Mouse (Mus musculus) brown adipose tissue, adult 24 weeks (tissue): ENCODE results near the gene Dgka. TPM values are rescaled to one million over a fixed set of nuclear protein-coding genes. Genes with fewer than 3 reads are reported as not detected.

Experiments used
- H3K27ac ChIP-seq: fragments of 200-500 bp; replicated peaks from 2 replicates; pipeline ENCODE4 v1.5.1; 2012; ENCODE audit warnings: low read depth, mild to moderate bottlenecking, low read length
- H3K4me1 ChIP-seq: fragments of 200-500 bp; 2 replicates; pipeline ENCODE4 v1.6.1; 2012; ENCODE audit warnings: low read length, mixed read lengths; ENCODE audit not compliant: control insufficient read depth, insufficient read depth, insufficient read length
- H3K4me3 ChIP-seq: fragments of 200-500 bp; 2 replicates; pipeline ENCODE4 v1.5.1; 2012; ENCODE audit warnings: low read depth, mild to moderate bottlenecking, low read length, moderate library complexity; ENCODE audit not compliant: insufficient read depth
- polyA plus RNA-seq: library from polyadenylated mRNA; stranded (reverse); fragments of >200 nt; gene quantifications from 2 replicates; pipeline ENCODE4 v1.2.4, GENCODE M21; 2012; ENCODE audit not compliant: missing spikeins, insufficient read depth, insufficient read length

Dgka gene
- polyA plus RNA-seq, 1 experiment: 6.0 TPM

DNA sequence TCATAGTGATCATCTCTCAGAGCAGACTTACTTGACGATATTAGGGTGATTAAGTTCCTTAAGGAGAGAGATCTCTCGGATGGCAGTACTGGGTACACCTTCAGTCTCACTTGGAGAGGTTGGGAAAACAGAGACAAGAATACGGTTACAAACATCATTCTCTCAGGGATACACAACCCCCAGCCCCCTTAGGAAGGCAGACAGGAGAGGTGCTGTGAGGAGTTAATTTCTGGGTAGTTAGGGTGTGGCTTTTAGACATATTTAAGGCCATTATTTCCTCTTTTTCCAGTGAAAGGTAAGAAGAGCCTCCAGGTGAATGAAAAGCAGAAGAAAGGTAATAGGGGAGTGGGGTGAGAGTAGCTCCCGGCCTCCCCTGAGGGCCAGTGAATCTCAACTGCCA lies 40.8 kb downstream of the Dgka start, which contains the start of gene Pmel:
Pmel (plus strand) TSS at position 301 of the 400 bp plus-strand sequence.
- Histone ChIP-seq H3K4me1 (peaks cover 6% of the 10 kb centered on the region; the same call in 1 of the 2 replicates), H3K4me3 (peak within 1 kb of the TSS; percentile 98), H3K27ac (peak within 1 kb of the TSS; percentile 80)

DNA sequence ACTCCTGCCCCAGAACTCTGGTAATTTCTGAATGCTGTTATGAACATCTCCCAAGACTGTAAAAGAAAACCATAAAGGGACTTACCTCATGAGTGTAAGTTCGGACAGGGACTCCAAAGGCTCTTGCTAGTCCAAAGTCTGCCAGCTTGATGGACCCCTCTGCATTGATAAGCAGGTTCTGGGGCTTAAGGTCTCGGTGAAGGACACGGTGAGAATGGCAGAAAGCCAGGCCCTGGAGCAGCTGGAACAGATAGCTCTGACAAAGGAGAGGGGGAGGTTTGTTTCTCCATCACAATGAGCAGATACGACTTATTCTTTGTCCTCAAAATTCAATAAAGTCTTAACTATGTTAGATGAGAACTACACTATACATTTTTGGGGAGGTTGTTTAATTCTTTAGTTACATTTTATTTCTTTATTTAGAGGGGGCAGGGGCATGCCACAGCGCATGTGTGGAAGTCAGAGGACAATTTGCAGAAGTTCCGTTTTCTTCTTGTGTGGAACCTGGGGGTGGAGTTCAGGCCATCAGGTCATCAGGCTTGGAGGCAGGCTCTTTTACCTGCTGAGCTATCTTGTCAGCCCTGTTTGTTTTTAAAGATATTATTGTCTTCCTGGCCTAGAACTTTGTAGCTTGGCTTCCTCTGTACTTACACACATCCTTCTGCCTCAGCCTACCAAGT lies 42.2 kb downstream of the Dgka start:
- Histone ChIP-seq H3K4me3 (no peak overlapping the region), H3K27ac (no peak overlapping the region), H3K4me1 (peaks cover 6% of the 10 kb centered on the region; the same call in 1 of the 2 replicates)

DNA sequence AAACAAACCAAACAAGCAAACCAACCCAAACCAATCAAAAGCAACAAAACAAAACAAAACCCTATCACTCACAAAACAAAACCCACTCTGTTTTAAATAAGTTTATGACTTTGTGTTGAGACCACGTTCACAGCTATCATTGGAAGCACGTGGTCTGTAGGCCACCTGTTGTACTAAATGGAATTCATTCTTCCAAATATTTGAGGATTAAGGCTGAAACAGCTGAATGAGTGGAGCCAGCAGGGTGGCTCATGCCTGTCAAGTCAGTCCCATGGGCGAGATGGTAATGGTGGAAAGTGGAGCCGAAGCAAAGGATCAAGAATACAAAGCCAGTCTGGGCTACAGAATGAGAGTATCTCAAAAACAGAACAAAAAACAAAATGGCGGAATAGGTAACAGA lies 43.9 kb downstream of the Dgka start:
- H3K4me1 ChIP-seq: peaks cover 6% of the 10 kb centered on the region; the same call in 1 of the 2 replicates
- no peak overlapping the region for H3K4me3 ChIP-seq
- no peak overlapping the region for H3K27ac ChIP-seq

DNA sequence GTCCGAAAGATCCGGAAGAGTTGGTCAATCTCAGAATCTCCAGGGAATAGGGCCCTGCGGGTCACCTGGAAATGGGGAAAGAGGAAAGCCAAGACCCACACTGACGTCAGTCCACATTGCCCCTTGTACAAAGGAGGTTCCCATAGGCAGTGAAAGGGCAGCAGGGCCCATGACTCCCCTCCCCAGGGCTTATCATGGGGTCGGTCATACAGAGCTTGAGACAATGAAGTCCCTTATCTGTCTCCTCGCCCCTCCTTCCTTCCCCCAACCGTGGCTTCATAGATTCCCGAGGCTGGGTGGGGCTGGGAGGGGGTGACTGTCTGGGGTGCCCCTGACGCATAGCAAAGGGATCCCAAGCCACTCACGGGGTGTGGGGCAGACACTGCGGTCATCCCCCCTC lies 45.0 kb downstream of the Dgka start:
- Histone ChIP-seq H3K4me3 (no peak overlapping the region), H3K27ac (no peak overlapping the region), H3K4me1 (peaks cover 3% of the 10 kb centered on the region; the same call in 1 of the 2 replicates)

DNA sequence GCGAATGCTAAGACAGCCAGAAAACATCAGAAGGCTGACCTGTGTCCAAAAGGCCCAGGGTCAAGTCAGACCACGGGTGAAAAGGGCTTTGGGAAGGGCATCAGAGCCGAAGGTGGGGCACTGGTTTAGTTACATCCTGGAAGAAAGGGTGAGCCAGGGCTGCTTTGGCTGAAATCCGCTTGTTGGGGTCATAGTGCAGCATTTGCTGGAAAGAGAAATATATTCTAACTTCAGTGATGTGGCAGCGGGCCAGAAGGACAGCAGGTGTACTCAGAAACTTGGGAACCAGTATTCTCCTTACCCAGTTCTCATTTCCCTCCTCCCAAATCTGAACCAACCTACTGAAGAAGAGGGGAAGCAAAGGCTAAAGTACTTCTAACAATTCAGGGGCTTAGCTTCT lies 45.6 kb downstream of the Dgka start:
- H3K4me3 ChIP-seq: no peak overlapping the region
- H3K27ac ChIP-seq: no peak overlapping the region
- peaks cover 3% of the 10 kb centered on the region; the same call in 1 of the 2 replicates for H3K4me1 ChIP-seq

DNA sequence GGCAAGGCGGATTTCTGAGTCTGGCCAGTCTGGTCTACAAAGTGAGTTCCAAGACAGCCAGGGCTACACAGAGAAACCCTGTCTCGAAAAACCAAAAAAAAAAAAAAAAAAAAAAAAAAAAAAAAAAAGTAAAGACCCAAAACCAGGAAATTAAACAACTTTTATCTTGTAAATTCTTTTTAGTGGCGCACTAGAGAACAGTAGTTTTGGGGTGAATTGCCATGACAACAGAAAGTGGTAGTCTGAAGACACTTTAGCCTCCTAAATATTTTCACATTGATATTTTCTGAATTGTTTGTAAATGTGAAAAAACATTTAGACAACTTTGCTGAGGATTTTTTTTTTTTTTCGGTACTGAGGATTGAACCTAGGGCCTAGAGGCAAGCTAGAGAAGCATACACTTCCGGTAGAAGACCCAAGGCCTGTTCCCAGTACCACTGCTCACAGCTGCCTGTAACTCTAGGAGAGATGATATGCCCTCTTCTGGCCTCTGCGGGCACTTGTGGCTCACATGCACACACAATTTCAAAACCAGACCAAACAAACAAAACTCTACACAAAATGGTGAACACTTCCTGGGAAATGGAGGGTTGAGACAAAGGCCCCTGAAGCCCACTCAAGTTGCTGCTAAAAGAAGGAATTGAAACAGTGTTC lies 47.5 kb downstream of the Dgka start:
- Histone ChIP-seq H3K27ac (no peak overlapping the region), H3K4me1 (no peaks in the 10 kb centered on the region), H3K4me3 (no peak overlapping the region; the same call in 1 of the 2 replicates)

DNA sequence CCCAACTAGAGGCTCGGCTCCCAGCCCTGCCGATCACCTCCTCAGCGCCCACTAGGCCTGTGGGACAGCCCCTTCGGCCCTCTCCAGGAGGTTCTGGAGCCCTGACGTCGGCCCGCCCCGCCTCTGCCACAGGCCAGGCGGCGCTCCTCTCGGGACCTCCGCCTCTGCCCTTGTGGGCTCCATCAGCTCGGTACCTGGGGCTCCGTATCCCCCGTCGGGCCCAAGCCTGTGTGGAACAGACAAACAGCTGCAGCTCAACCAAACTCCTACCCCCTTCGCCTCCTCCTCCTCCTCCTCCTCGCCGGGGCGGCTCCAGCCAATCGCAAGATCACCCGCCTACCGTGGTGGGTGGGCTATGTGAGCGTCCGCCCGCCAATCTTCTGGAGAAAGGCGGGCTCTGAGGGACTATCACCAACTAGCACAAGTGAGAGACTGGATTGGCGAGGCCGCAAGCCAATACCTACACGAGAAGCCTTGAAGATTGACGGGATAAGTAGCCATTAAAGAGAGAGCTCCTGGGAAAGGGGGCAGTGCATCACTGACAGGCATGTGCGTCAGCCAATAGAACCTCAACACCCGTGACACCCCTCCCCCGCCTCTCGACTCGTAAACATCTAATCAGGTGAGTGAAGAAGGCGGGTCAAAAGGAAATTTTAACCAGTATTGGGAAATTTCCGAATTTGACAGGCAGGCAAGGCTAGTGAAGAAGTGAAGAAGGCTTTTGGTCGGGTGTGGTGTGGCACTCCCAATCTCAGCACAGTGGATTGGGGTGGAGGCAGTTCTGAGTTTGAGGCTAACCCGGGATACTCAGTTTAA lies 48.5 kb downstream of the Dgka start, which contains the start of gene Rab5b:
Rab5b (minus strand) TSS at position 273 of the 816 bp plus-strand sequence.
- peak within 1 kb of the TSS; percentile 75 for H3K4me3 ChIP-seq
- H3K27ac ChIP-seq: peak within 1 kb of the TSS; percentile 55
- H3K4me1 ChIP-seq: no peaks in the 10 kb centered on the region

DNA sequence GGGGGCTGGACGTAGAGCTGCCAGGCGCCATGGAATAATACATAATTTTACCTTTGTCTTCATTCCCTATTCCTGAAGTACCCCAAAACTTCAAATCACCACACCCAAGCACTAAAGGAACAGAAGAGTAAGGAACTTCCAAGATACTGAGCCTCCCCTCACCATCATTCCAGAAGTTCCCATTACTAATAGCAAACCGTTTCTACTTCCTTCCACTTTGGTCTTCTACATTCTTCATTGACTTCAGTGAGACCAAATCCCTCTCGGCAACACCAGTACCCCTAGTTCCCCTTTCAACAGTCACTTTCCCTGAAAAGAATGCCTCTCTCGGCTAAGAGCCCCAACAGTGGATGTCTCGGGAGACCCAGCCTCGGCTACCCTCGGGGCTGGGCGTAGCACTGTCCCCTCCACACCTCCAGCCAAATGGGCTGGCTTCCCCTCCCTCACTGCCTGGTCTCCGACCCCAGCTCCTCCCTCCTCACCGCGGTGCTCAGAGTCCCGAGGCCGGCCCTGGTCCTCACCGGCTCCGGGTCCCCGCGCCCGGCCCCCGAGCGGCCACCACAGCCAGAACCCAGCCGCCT lies 49.2 kb downstream of the Dgka start:
- peak overlapping the region; percentile 75 for H3K4me3 ChIP-seq
- no peaks in the 10 kb centered on the region for H3K4me1 ChIP-seq
- peak overlapping the region; percentile 43 for H3K27ac ChIP-seq

DNA sequence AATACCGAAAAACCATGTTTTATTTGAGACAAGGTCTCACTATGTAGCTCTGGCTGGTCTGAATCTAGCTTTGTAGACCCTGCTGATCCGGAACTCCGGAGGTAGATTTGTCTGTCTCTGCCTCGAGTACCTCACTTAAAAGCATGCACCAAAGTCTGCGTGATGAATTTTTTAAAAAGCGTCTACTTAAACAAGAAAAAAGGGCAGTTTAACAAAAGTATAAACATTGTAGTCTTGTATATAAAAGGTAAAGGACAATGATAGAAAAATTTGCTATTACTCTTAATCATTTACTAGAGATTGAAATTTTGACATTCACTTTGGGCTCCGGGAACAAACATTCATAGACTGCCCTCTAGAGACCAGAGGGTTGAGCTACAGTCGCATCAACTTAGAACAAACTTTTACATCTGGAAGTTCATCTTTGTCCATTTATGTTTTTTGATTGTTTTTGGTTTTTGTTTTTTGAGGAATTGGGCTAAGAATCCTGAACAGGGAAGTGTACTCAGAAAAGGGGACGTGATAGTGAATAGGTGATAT lies 70.1 kb downstream of the Dgka start:
- Histone ChIP-seq H3K27ac (peak overlapping the region; percentile 66), H3K4me3 (peak overlapping the region; percentile 75), H3K4me1 (no peaks in the 10 kb centered on the region)

DNA sequence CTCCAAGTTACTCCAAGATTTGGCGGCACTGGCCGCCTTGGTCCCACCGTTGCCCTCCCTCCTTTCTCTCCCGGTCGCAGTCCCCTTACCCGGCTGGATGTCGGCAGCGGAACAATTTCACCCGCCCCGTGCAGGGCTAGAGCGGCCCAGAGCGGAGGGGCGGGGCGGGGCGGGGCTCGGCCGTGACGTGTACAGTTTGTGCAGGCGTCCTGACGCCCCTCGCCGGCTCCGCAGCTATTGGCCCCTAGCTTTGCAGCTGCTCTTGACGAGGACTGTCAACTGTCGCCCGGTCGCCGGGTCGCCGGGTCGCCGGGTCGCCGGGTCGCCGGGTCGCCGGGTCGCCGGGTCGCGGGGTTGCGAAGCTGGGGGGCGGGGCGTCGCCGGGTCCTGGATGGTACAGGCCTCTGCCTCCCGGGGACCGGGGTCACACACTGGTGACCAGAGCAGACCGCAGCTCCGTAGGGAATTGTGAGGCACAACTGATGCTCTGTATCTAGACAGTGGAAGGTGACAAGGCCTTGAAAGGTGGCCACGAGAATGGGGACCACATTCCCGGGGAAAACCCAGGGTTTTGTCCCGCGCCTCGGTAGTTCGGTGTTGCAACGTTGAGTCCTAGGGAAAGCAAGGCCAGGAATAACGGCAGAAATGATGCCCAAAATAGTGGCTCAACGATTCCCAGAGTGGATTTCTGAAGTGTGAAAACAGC lies 70.7 kb downstream of the Dgka start, which contains the start of gene Suox:
Suox (minus strand) TSS at position 311 of the 706 bp plus-strand sequence.
- peak within 1 kb of the TSS; percentile 66 for H3K27ac ChIP-seq
- peak within 1 kb of the TSS; percentile 75 for H3K4me3 ChIP-seq
- H3K4me1 ChIP-seq: no peaks in the 10 kb centered on the region

DNA sequence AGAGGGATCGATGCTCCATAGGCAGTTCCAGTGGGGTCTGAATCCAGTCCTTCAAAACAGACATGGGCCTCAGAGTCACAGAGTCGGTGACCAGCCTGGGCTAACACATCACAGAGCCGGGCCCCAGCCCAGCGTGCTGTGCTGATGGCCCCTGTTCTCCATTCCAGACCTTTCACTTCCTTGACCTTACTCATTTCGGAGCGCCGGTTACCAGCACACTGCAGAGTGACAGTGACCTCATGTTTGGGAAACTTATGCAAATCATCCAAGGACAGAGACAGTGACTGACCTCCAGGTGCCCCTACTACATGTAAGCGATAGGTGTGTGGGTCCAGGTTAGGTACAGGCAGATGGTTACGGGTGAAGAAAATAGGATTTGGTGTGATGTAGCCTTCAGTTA lies 73.5 kb downstream of the Dgka start:
- Histone ChIP-seq H3K27ac (no peak overlapping the region), H3K4me3 (no peak overlapping the region), H3K4me1 (no peaks in the 10 kb centered on the region)
